In the genomic region with DNA sequence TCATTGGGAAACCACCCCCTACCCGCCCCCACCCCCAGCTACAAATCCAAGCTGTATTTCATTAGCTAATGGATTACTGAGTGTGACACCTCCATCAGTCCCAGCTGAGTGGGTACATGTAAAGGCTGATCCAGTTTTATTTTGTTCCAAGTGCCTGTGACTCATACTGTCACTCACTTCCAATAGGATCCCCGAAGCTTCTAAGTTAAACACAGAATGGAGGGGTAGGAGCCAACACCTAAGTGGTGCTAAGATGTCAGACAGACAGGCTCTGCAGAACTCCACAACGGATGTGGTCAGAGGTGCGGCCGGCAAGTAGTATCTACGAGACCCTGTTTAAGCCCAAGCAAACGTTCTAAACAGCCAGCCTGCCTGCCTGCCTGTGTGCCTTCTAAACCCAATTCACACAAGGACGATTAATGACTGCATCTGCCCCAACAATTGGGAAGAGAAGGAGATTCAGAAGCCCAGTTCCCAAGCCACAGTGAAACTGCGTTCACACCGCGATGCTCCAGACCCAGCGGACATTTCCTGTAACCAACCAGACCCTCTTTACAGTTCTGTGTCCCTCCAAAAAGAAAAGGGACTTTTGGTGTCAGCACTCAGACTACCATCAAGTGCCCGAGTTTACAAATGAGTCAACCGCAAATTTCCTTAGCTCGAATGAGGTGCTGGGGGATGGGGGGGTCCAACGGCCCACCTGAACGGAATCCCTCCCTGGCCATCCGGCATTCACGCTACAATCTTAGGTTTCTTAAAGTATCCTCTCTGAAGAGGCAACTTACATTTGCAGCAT, we compare ENCODE assay signal across 8 mouse cellular contexts. TPM values are rescaled to one million over a fixed set of nuclear protein-coding genes. Genes with fewer than 3 reads are reported as not detected.
DNase-seq lines count a peak whose midpoint lies in the region; ATAC-seq lines count a peak whose summit lies in the region.

No protein-coding gene starts in this region.

- under 1% methylated on average over 19 of the region's 19 CpGs for WGBS in forebrain, embryonic 12.5 days
- 3% methylated on average over 19 of the region's 19 CpGs for WGBS in kidney, embryonic 16.5 days
- under 1% methylated on average over 19 of the region's 19 CpGs for WGBS in midbrain, embryonic 15.5 days

- H3K4me3 ChIP-seq in forebrain, embryonic 12.5 days (replicated peaks), result peak overlapping the region; percentile 82
- H3K4me3 ChIP-seq in kidney, embryonic 16.5 days (ENCODE audit: low read length), result peak overlapping the region; percentile 62
- peak overlapping the region; percentile 84 for H3K4me3 ChIP-seq in midbrain, embryonic 15.5 days

- H3K9ac ChIP-seq in forebrain, embryonic 12.5 days, result peak overlapping the region; percentile 93
- H3K9ac ChIP-seq in kidney, embryonic 16.5 days (replicated peaks; ENCODE audit: low read length), result peak overlapping the region; percentile 83
- peak overlapping the region; percentile 78 for H3K9ac ChIP-seq in midbrain, embryonic 15.5 days

- intact Hi-C loops in left cerebral cortex, postnatal 4 days (cut with DNase I), result loop anchor here (5.0 kb wide), 1 partner anchor 90 kb away; no protein-coding TSS in a partner anchor

- H3K9me3 ChIP-seq in forebrain, embryonic 12.5 days, result no peaks in the 10 kb centered on the region
- H3K9me3 ChIP-seq in kidney, embryonic 16.5 days (ENCODE audit: low read length), result no peaks in the 10 kb centered on the region
- no peaks in the 10 kb centered on the region for H3K9me3 ChIP-seq in midbrain, embryonic 15.5 days

- H3K4me2 ChIP-seq in forebrain, embryonic 12.5 days, result peak overlapping the region; percentile 80
- peak overlapping the region; percentile 83 for H3K4me2 ChIP-seq in kidney, embryonic 16.5 days (replicated peaks; ENCODE audit: low read depth, low read length)
- H3K4me2 ChIP-seq in midbrain, embryonic 15.5 days, result peak overlapping the region; percentile 92

- peaks cover 53% of the 10 kb centered on the region for H3K4me1 ChIP-seq in forebrain, embryonic 12.5 days
- H3K4me1 ChIP-seq in kidney, embryonic 16.5 days (ENCODE audit: insufficient read depth, low read length), result peaks cover 39% of the 10 kb centered on the region
- peaks cover 54% of the 10 kb centered on the region for H3K4me1 ChIP-seq in midbrain, embryonic 15.5 days

- H3K27ac ChIP-seq in forebrain, embryonic 12.5 days, result peak overlapping the region; percentile 97
- peak overlapping the region; percentile 30 for H3K27ac ChIP-seq in kidney, embryonic 16.5 days (ENCODE audit: low read length)
- no peak overlapping the region for H3K27ac ChIP-seq in midbrain, embryonic 15.5 days

- H3K27me3 ChIP-seq in forebrain, embryonic 12.5 days, result no peaks in the 10 kb centered on the region
- H3K27me3 ChIP-seq in kidney, embryonic 16.5 days (ENCODE audit: insufficient read depth, low read length), result peaks cover 4% of the 10 kb centered on the region; the same call in 1 of the 2 replicates
- no peaks in the 10 kb centered on the region for H3K27me3 ChIP-seq in midbrain, embryonic 15.5 days (replicated peaks)

- ATAC-seq in forebrain, embryonic 12.5 days (ENCODE audit: low FRiP score), result no peak
- ATAC-seq in kidney, embryonic 16.5 days (ENCODE audit: low FRiP score, low TSS enrichment), result peak; percentile 21; the same call in 1 of the 2 replicates
- no peak for ATAC-seq in midbrain, embryonic 15.5 days (replicated peaks)

- DNase-seq in left cerebral cortex, adult 11 months (ENCODE audit: low spot score), result peak; percentile 42
- DNase-seq in left cerebral cortex, postnatal 4 days, result no peak
- peak; percentile 13 for DNase-seq in MN1 (ENCODE audit: low spot score)
- no peak for DNase-seq in cerebellum, postnatal 36 days
- no peak for DNase-seq in adrenal gland, postnatal 14 days

- peaks cover 4% of the 10 kb centered on the region; the same call in 1 of the 2 replicates for H3K36me3 ChIP-seq in forebrain, embryonic 12.5 days (replicated peaks)
- H3K36me3 ChIP-seq in kidney, embryonic 16.5 days (ENCODE audit: insufficient read depth, low read length), result no peaks in the 10 kb centered on the region
- no peaks in the 10 kb centered on the region for H3K36me3 ChIP-seq in midbrain, embryonic 15.5 days (replicated peaks)

RNA-seq across cellular contexts. Expression of a gene that starts 1.2 kb away (rescaled TPM):
- 10 to 100 TPM; 35.9 to 40.3 TPM for total RNA-seq in left cerebral cortex, postnatal 4 days (2021)
- 28.8 and 30.4 TPM in 2 replicates for polyA plus RNA-seq in forebrain, embryonic 12.5 days (2016; fragmentation: Nextera tagmentation; extraction: Ambion mirVana)
- polyA plus RNA-seq in kidney, embryonic 16.5 days (2015; fragmentation: Nextera tagmentation; extraction: Ambion mirVana), result 12.0 and 14.3 TPM in 2 replicates
- polyA plus RNA-seq in midbrain, embryonic 15.5 days (2015; fragmentation: Nextera tagmentation; extraction: Ambion mirVana), result 14.6 and 15.8 TPM in 2 replicates
- total RNA-seq in adrenal gland, postnatal 14 days (2021), result 7.9 and 17.4 TPM in 2 replicates

RNA-seq across cellular contexts. Expression of a gene that starts 55.9 kb away (rescaled TPM):
- 10 to 100 TPM; 49.9 to 56.2 TPM for total RNA-seq in left cerebral cortex, postnatal 4 days (2021)
- 74.8 and 78.0 TPM in 2 replicates for polyA plus RNA-seq in forebrain, embryonic 12.5 days (2016; fragmentation: Nextera tagmentation; extraction: Ambion mirVana)
- 31.7 and 36.0 TPM in 2 replicates for polyA plus RNA-seq in kidney, embryonic 16.5 days (2015; fragmentation: Nextera tagmentation; extraction: Ambion mirVana)
- polyA plus RNA-seq in midbrain, embryonic 15.5 days (2015; fragmentation: Nextera tagmentation; extraction: Ambion mirVana), result 28.0 and 28.8 TPM in 2 replicates
- total RNA-seq in adrenal gland, postnatal 14 days (2021), result 62.4 and 62.7 TPM in 2 replicates

Comparison
In these comparisons a context has a peak if more than half of its experiments do, and no peak if none do; other contexts are left out.
1. DNase-seq: peak in left cerebral cortex, adult 11 months (single experiment) and MN1 (single experiment); none in left cerebral cortex, postnatal 4 days (single experiment), cerebellum, postnatal 36 days (0 of 2) and adrenal gland, postnatal 14 days (single experiment).
2. Peak in every context shown above with its lines, with median percentiles within 50 percentile points of each other: H3K4me2 ChIP-seq, H3K4me3 ChIP-seq and H3K9ac ChIP-seq.